8 mouse cellular contexts compared by ENCODE assay signal in the genomic region with DNA sequence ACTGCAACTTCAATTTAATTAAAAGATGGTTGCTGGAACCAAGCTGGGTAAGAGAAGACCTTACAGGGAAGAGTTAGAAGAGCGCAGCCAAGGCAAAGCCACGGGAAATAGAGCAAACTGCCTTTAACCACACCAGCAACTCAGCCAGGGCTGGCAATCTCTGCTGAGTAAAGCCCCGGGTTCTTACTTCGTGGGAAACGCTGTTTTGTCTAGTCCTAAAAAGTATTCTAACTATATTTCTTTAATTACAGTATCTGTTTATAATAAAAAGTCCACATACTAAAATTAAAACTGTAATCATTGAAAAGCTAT.
DNase-seq lines count a peak whose midpoint lies in the region; ATAC-seq and TF ChIP-seq lines count a peak whose summit lies in the region.

No protein-coding gene starts in this region.

- H3K9me3 ChIP-seq in heart, embryonic 12.5 days (replicated peaks) = 0 out of 2 replicates have a peak, but pooled peaks cover 3% of the 10 kb centered on the region
- H3K9me3 ChIP-seq in G1E (replicated peaks) = no peaks in the 10 kb centered on the region
- no peaks in the 10 kb centered on the region for H3K9me3 ChIP-seq in erythroblast, embryonic 14.5 days (ENCODE audit: control insufficient read depth, low read length)
- H3K9me3 ChIP-seq in intestine, embryonic 14.5 days (ENCODE audit: control insufficient read depth, low read length) = no peaks in the 10 kb centered on the region

- no peak for DNase-seq in heart, adult 18-20 months
- DNase-seq in G1E (ENCODE audit: low spot score) (no peak), MN1 (ENCODE audit: low spot score) (no peak)
- DNase-seq in intestine, embryonic 14.5 days (ENCODE audit: low spot score) = peak; percentile 72

- H3K27me3 ChIP-seq in heart, embryonic 12.5 days (replicated peaks) = no peaks in the 10 kb centered on the region
- no peaks in the 10 kb centered on the region for H3K27me3 ChIP-seq in G1E (ENCODE audit: insufficient read depth, low read length)
- no peaks in the 10 kb centered on the region for H3K27me3 ChIP-seq in erythroblast, embryonic 14.5 days (ENCODE audit: control insufficient read depth)
- no peaks in the 10 kb centered on the region for H3K27me3 ChIP-seq in intestine, embryonic 14.5 days (replicated peaks; ENCODE audit: control insufficient read depth, insufficient read depth, low read length)

- no peak for TF ChIP-seq CTCF in G1E (IDR thresholded peaks at IDR 0.05; ENCODE audit: low read depth, low read length)

- H3K4me3 ChIP-seq in heart, embryonic 12.5 days = peak overlapping the region; percentile 45
- H3K4me3 ChIP-seq in G1E (ENCODE audit: low read depth, low read length) = peak overlapping the region; percentile 66
- H3K4me3 ChIP-seq in erythroblast, embryonic 14.5 days (replicated peaks) = peak overlapping the region; percentile 66
- peak overlapping the region; percentile 65 for H3K4me3 ChIP-seq in intestine, embryonic 14.5 days (ENCODE audit: low read depth, low read length)

- H3K27ac ChIP-seq in heart, embryonic 12.5 days (ENCODE audit: poor library complexity, severe bottlenecking) = peak overlapping the region; percentile 90
- H3K27ac ChIP-seq in intestine, embryonic 14.5 days (ENCODE audit: low read depth) = peak overlapping the region; percentile 82

- H3K9ac ChIP-seq in heart, embryonic 12.5 days = peak overlapping the region; percentile 73
- peak overlapping the region; percentile 53 for H3K9ac ChIP-seq in intestine, embryonic 14.5 days (ENCODE audit: low read length)

- ATAC-seq in heart, embryonic 12.5 days (ENCODE audit: insufficient number of reproducible peaks, low FRiP score) = peak; percentile 59; the same call in 1 of the 2 replicates
- ATAC-seq in G1E (ENCODE audit: extremely low read depth, insufficient number of reproducible peaks, low FRiP score, poor library complexity, severe bottlenecking) = no peak
- no peak for ATAC-seq in intestine, embryonic 14.5 days (replicated peaks; ENCODE audit: low FRiP score, low TSS enrichment, low read depth)
- peak; percentile 50 for ATAC-seq in megakaryocyte-erythroid progenitor cell, adult 5-6 weeks (replicated peaks; ENCODE audit: low FRiP score, low TSS enrichment, poor library complexity, severe bottlenecking)
- ATAC-seq in monocyte, adult 5-6 weeks (replicated peaks; ENCODE audit: insufficient number of reproducible peaks, low FRiP score, low TSS enrichment, poor library complexity, severe bottlenecking) = no peak

- no peaks in the 10 kb centered on the region for H3K36me3 ChIP-seq in heart, embryonic 12.5 days
- peaks cover 9% of the 10 kb centered on the region for H3K36me3 ChIP-seq in G1E (replicated peaks)
- H3K36me3 ChIP-seq in erythroblast, embryonic 14.5 days (ENCODE audit: control insufficient read depth) = no peaks in the 10 kb centered on the region
- no peaks in the 10 kb centered on the region for H3K36me3 ChIP-seq in intestine, embryonic 14.5 days (ENCODE audit: control insufficient read depth, insufficient read depth, low read length)

- H3K4me2 ChIP-seq in heart, embryonic 12.5 days = peak overlapping the region; percentile 71
- H3K4me2 ChIP-seq in intestine, embryonic 14.5 days (ENCODE audit: low read length) = peak overlapping the region; percentile 77

- 44% methylated on average over 5 of the region's 5 CpGs for WGBS in heart, embryonic 12.5 days
- 20% methylated on average over 5 of the region's 5 CpGs for whole genome bisulfite sequencing in intestine, embryonic 14.5 days

- peaks cover 5% of the 10 kb centered on the region for H3K4me1 ChIP-seq in heart, embryonic 12.5 days (replicated peaks)
- H3K4me1 ChIP-seq in G1E (ENCODE audit: insufficient read depth, low read depth, low read length) = peaks cover 22% of the 10 kb centered on the region
- peaks cover 11% of the 10 kb centered on the region for H3K4me1 ChIP-seq in erythroblast, embryonic 14.5 days (ENCODE audit: control insufficient read depth)
- peaks cover 10% of the 10 kb centered on the region; the same call in 1 of the 2 replicates for H3K4me1 ChIP-seq in intestine, embryonic 14.5 days (replicated peaks; ENCODE audit: control insufficient read depth, insufficient read depth, low read length)

Comparison
In these comparisons a context has a peak if more than half of its experiments do, and no peak if none do; other contexts are left out.
1. ATAC-seq: peak in heart, embryonic 12.5 days (single experiment) and megakaryocyte-erythroid progenitor cell, adult 5-6 weeks (single experiment); none in G1E (single experiment), intestine, embryonic 14.5 days (single experiment) and monocyte, adult 5-6 weeks (single experiment).
2. Peak in every context shown above with its lines, with median percentiles within 50 percentile points of each other: H3K4me3 ChIP-seq.